Mouse (Mus musculus) cortical plate, adult 2 months (tissue): ENCODE measurements around the gene Pros1. TPM values are rescaled to one million over a fixed set of nuclear protein-coding genes. Genes with fewer than 3 reads are reported as not detected.
A peak's percentile ranks its signal among the peaks of the same experiment; 100 is the strongest.

Experiments
- H3K27ac ChIP-seq: fragments of 200-500 bp; 2 replicates; pipeline ENCODE4 v1.5.1; 2012; ENCODE audit warnings: low read length, control low read depth, inconsistent platforms; ENCODE audit not compliant: insufficient read depth
- H3K4me1 ChIP-seq: fragments of 200-500 bp; 2 replicates; pipeline ENCODE4 v1.6.1; 2011; ENCODE audit warnings: low read length; ENCODE audit not compliant: control insufficient read depth, insufficient read depth
- H3K4me3 ChIP-seq: fragments of 200-500 bp; 2 replicates; pipeline ENCODE4 v1.5.1; 2011; ENCODE audit warnings: mild to moderate bottlenecking, low read length, control low read depth; ENCODE audit not compliant: insufficient read depth
- CTCF ChIP-seq: fragments of 200-500 bp; IDR thresholded peaks from 2 replicates; pipeline ENCODE4 v1.5.1; 2011; ENCODE audit warnings: mild to moderate bottlenecking, control low read depth, low read length; ENCODE audit not compliant: insufficient read depth; ENCODE audit errors: extremely low read depth
- POLR2A ChIP-seq: fragments of 200-500 bp; IDR thresholded peaks from 2 replicates; pipeline ENCODE4 v1.6.1; 2011; ENCODE audit warnings: mild to moderate bottlenecking, low read length, control low read depth; ENCODE audit not compliant: insufficient read depth; ENCODE audit errors: extremely low read depth
- polyA plus RNA-seq: library from polyadenylated mRNA; depleted of rRNA; stranded (reverse); fragments of >200 nt; gene quantifications from 2 replicates; pipeline ENCODE4 v1.2.3, GENCODE M21; 2012; rRNA removed

Gene Pros1
- polyA plus RNA-seq, 1 experiment, result 9.4 TPM

- TF ChIP-seq POLR2A (no peak), CTCF (no peak)
- H3K27ac ChIP-seq, result no peak overlapping the region
These were observed 82.2 kb downstream of the Pros1 start for GRCm38 (mm10) chr16:62936316-62936715.

GRCm38 (mm10) chr16:62940388-62941003 lies 86.4 kb downstream of the Pros1 start:
- Histone ChIP-seq H3K27ac (no peak overlapping the region), H3K4me1 (no peaks in the 10 kb centered on the region), H3K4me3 (no peak overlapping the region)
- TF ChIP-seq POLR2A (no peak), CTCF (peak; percentile 90)

More at GRCm38 (mm10) chr16:62936316-62936715, 82.2 kb downstream of the Pros1 start:
- Histone ChIP-seq H3K4me3 (no peak overlapping the region), H3K4me1 (no peaks in the 10 kb centered on the region)

GRCm38 (mm10) chr16:62941763-62942162 lies 87.7 kb downstream of the Pros1 start:
- TF ChIP-seq CTCF (no peak), POLR2A (no peak)
- H3K27ac ChIP-seq, result no peak overlapping the region

GRCm38 (mm10) chr16:62942418-62943410 lies 88.6 kb downstream of the Pros1 start:
- Histone ChIP-seq H3K4me3 (no peak overlapping the region), H3K4me1 (no peaks in the 10 kb centered on the region), H3K27ac (no peak overlapping the region)
- no peak for TF ChIP-seq POLR2A
- no peak for TF ChIP-seq CTCF

More at GRCm38 (mm10) chr16:62941763-62942162, 87.7 kb downstream of the Pros1 start:
- Histone ChIP-seq H3K4me3 (no peak overlapping the region), H3K4me1 (no peaks in the 10 kb centered on the region)

GRCm38 (mm10) chr16:62958485-62958884 lies 104.4 kb downstream of the Pros1 start:
- no peak for TF ChIP-seq CTCF
- no peak for TF ChIP-seq POLR2A
- Histone ChIP-seq H3K27ac (no peak overlapping the region), H3K4me1 (no peaks in the 10 kb centered on the region), H3K4me3 (no peak overlapping the region)

GRCm38 (mm10) chr16:62964361-62964763 lies 110.3 kb downstream of the Pros1 start:
- H3K4me1 ChIP-seq, result no peaks in the 10 kb centered on the region
- no peak overlapping the region for H3K4me3 ChIP-seq
- no peak for TF ChIP-seq CTCF
- no peak for TF ChIP-seq POLR2A

GRCm38 (mm10) chr16:62971673-62972332 lies 117.7 kb downstream of the Pros1 start:
- Histone ChIP-seq H3K4me3 (no peak overlapping the region), H3K4me1 (no peaks in the 10 kb centered on the region), H3K27ac (no peak overlapping the region)
- no peak for TF ChIP-seq POLR2A
- TF ChIP-seq CTCF, result no peak

More at GRCm38 (mm10) chr16:62964361-62964763, 110.3 kb downstream of the Pros1 start:
- no peak overlapping the region for H3K27ac ChIP-seq

GRCm38 (mm10) chr16:62974926-62975325 lies 120.8 kb downstream of the Pros1 start:
- no peaks in the 10 kb centered on the region for H3K4me1 ChIP-seq
- H3K4me3 ChIP-seq, result no peak overlapping the region
- TF ChIP-seq CTCF, result peak; percentile 41
- TF ChIP-seq POLR2A, result no peak
- H3K27ac ChIP-seq, result no peak overlapping the region

Other genes with a start within 250 kb of the Pros1 start
- 9.2 and 10.1 TPM in 2 replicates for gene Nsun3, start 67.5 kb upstream of the Pros1 start, polyA plus RNA-seq
- not detected in 2 replicates for gene Stx19, start 39.6 kb upstream of the Pros1 start, polyA plus RNA-seq
- gene Arl13b, start 7.3 kb upstream of the Pros1 start, polyA plus RNA-seq, result 11.4 and 13.4 TPM in 2 replicates